Mouse (Mus musculus) embryonic facial prominence, embryonic 11.5 days (tissue): ENCODE measurements around the gene Trim58. TPM values are rescaled to one million over a fixed set of nuclear protein-coding genes. Genes with fewer than 3 reads are reported as not detected.

Experiments used
- ATAC-seq: fragments of 200-750 bp; cut with Nextera tagmentation; replicated peaks from 2 replicates; pipeline ENCODE4 v1.8.0; 2017; ENCODE audit warnings: low read depth; ENCODE audit not compliant: insufficient number of reproducible peaks, low FRiP score, low TSS enrichment
- DNase-seq: peaks from one replicate; pipeline ENCODE4 v3.0.0-alpha.2; 2015; ENCODE audit warnings: low spot score
- H3K27ac ChIP-seq: fragments of 300-500 bp; sonication (generic); replicated peaks from 2 replicates; pipeline ENCODE4 v1.5.1; 2014; ENCODE audit warnings: mild to moderate bottlenecking, low read depth, low read length, control low read depth
- H3K27me3 ChIP-seq: fragments of 300-500 bp; sonication (generic); 2 replicates; pipeline ENCODE4 v1.6.1; 2014; ENCODE audit warnings: mild to moderate bottlenecking, low read length, moderate library complexity, mixed read lengths; ENCODE audit not compliant: control insufficient read depth, insufficient read depth
- H3K36me3 ChIP-seq: fragments of 300-500 bp; sonication (generic); replicated peaks from 2 replicates; pipeline ENCODE4 v1.6.1; 2014; ENCODE audit warnings: low read depth, mild to moderate bottlenecking, low read length, moderate library complexity, mixed read lengths; ENCODE audit not compliant: control insufficient read depth, insufficient read depth
- H3K4me1 ChIP-seq: fragments of 300-500 bp; sonication (generic); 2 replicates; pipeline ENCODE4 v1.6.1; 2014; ENCODE audit warnings: low read length, mixed read lengths; ENCODE audit not compliant: control insufficient read depth, insufficient read depth
- H3K4me2 ChIP-seq: fragments of 300-500 bp; sonication (generic); 2 replicates; pipeline ENCODE4 v1.6.1; 2014; ENCODE audit warnings: low read depth, mild to moderate bottlenecking, control low read depth, low read length, moderate library complexity
- H3K4me3 ChIP-seq: fragments of 300-500 bp; sonication (generic); 2 replicates; pipeline ENCODE4 v1.5.1; 2014; ENCODE audit warnings: low read depth, low read length, control low read depth
- H3K9ac ChIP-seq: fragments of 300-500 bp; sonication (generic); replicated peaks from 2 replicates; pipeline ENCODE4 v1.6.1; 2014; ENCODE audit warnings: mild to moderate bottlenecking, control low read depth, low read length
- H3K9me3 ChIP-seq: fragments of 300-500 bp; sonication (generic); replicated peaks from 2 replicates; pipeline ENCODE4 v1.6.1; 2016; ENCODE audit warnings: mild to moderate bottlenecking, low read length, inconsistent platforms, mixed read lengths; ENCODE audit not compliant: control insufficient read depth
- WGBS: fragments of 180-500 bp; shearing (Covaris S2); extraction: QIAGEN DNeasy Blood & Tissue Kit; methylation state at CpG from one replicate; pipeline ENCODE4 v1.1.7; 2014; 5-methylcytosine and 5-hydroxymethylcytosine counted together
- polyA plus RNA-seq: library from polyadenylated mRNA; unstranded; fragments of >200 nt; fragmentation: Nextera tagmentation; extraction: Ambion mirVana; gene quantifications from 2 replicates; pipeline ENCODE4 v1.2.1, GENCODE M21; 2014

The Trim58 gene
- 0.28 and 0.43 TPM in 2 replicates for polyA plus RNA-seq

DNA sequence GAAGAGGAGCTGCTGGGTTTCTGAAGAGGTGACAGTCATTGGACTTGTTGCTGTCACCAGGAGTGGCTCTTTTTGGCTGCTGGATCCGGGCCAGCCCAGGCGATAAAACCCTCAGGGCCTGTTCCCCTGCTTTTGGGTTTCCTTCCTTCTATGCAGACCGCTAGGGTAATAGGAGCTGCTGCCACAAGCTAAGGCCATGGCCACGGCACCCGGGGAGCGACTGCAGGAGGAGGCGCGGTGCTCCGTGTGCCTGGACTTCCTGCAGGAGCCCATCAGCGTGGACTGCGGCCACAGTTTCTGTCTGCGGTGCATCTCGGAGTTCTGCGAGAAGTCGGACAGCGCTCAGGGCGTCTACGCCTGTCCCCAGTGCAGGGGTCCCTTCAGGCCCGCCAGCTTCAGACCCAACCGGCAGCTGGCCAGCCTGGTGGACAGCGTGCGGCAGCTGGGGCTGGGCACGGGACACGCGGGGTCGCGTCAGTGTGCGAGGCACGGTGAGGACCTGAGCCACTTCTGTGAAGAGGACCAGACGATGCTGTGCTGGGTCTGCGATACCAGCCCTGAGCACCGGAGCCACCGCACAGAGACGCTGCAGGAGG is at the start of gene Trim58:
TSS of gene Trim58 (plus strand) at position 194 of the 596 bp plus-strand sequence.
- H3K4me3 ChIP-seq = peak within 1 kb of the TSS; percentile 31
- 4% methylated on average over 31 of the region's 34 CpGs for WGBS
- ATAC-seq (0 out of 2 replicates have a peak, but pooled peaks have one; percentile 40), DNase-seq (peak; percentile 30)
- H3K9ac ChIP-seq = peak within 1 kb of the TSS; percentile 36
- H3K27ac ChIP-seq = no peak within 1 kb of the TSS
- H3K36me3 ChIP-seq = no peaks in the 10 kb centered on the region
- no peaks in the 10 kb centered on the region for H3K9me3 ChIP-seq
- H3K4me2 ChIP-seq = peak within 1 kb of the TSS; percentile 80
- no peaks in the 10 kb centered on the region; the same call in 1 of the 2 replicates for H3K27me3 ChIP-seq
- H3K4me1 ChIP-seq = no peaks in the 10 kb centered on the region

DNA sequence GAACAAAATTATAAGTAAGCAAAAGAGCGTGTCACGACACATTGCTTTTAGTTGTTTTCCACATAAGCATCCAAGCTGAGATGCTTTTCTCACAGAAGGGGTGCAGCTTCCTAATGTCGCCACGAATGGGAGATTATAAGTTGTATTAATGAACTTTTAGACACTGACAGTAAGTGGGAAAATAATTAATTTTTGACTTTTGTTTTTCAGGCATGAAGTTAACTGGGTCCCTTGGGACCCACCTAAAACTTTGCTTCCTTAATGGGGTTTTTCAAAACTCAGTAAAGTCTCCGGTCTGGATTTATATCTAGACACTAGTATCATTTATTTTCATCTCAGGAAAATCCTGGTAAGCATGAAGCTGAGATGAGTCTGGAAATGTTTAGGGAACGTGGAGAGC is 45.5 kb upstream of the Trim58 start, which contains the start of gene Olfr324:
TSS of gene Olfr324 (plus strand) at position 301 of the 400 bp plus-strand sequence.
- no peak within 1 kb of the TSS for H3K27ac ChIP-seq
- no peak for DNase-seq
- no peak for ATAC-seq
- H3K9ac ChIP-seq = no peak within 1 kb of the TSS
- no peaks in the 10 kb centered on the region for H3K27me3 ChIP-seq
- no peak within 1 kb of the TSS for H3K4me2 ChIP-seq
- no peaks in the 10 kb centered on the region for H3K4me1 ChIP-seq
- WGBS = 83% methylated on average over 6 of the region's 6 CpGs
- H3K36me3 ChIP-seq = no peaks in the 10 kb centered on the region
- no peak within 1 kb of the TSS for H3K4me3 ChIP-seq
- no peaks in the 10 kb centered on the region for H3K9me3 ChIP-seq

DNA sequence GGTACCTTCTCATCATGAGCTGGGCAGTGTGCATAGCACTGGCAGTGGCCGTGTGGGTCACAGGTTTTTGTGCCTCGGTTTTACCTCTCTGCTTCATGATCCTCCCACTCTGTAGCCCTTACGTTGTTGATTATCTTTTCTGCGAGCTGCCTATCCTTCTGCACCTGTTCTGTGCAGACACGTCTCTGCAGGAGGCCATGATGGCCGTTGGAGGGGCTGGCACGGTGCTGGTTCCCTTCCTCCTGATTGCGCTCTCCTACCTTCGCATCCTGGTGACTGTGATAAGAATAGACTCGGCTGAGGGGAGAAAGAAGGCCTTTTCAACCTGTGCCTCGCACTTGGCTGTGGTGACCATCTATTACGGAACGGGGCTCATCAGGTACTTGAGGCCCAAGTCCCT is 42.4 kb upstream of the Trim58 start:
- no peaks in the 10 kb centered on the region for H3K36me3 ChIP-seq
- 87% methylated on average over 13 of the region's 13 CpGs for WGBS
- ATAC-seq (no peak), DNase-seq (no peak)
- no peaks in the 10 kb centered on the region for H3K27me3 ChIP-seq
- H3K27ac ChIP-seq = no peak overlapping the region
- no peak overlapping the region for H3K9ac ChIP-seq
- H3K4me3 ChIP-seq = no peak overlapping the region
- H3K4me2 ChIP-seq = no peak overlapping the region
- no peaks in the 10 kb centered on the region for H3K9me3 ChIP-seq
- no peaks in the 10 kb centered on the region for H3K4me1 ChIP-seq

DNA sequence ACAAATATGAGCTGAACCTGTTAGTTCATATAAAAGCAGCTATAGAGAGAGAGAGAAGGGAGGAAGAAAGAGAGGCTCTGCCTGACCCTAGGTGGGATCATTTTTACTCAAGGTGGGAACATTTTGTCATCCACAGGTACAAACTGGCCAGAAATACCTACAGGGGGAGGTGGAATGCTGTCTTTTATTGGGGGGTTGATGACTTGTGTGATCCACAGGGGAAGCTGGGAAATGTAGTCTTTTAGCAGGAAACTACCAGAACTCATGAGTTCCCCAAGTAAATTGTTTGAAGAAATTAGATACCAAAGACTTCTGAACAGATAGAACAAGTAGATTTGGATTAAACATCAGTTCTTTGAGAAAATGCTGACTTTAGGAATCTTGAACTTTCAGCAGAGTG is 38.2 kb upstream of the Trim58 start:
- no peaks in the 10 kb centered on the region for H3K9me3 ChIP-seq
- ATAC-seq (no peak), DNase-seq (no peak)
- no peak overlapping the region for H3K4me2 ChIP-seq
- no peak overlapping the region for H3K4me3 ChIP-seq
- no peaks in the 10 kb centered on the region for H3K36me3 ChIP-seq
- no peaks in the 10 kb centered on the region for H3K27me3 ChIP-seq
- no peaks in the 10 kb centered on the region for H3K4me1 ChIP-seq
- H3K27ac ChIP-seq = no peak overlapping the region
- H3K9ac ChIP-seq = no peak overlapping the region

DNA sequence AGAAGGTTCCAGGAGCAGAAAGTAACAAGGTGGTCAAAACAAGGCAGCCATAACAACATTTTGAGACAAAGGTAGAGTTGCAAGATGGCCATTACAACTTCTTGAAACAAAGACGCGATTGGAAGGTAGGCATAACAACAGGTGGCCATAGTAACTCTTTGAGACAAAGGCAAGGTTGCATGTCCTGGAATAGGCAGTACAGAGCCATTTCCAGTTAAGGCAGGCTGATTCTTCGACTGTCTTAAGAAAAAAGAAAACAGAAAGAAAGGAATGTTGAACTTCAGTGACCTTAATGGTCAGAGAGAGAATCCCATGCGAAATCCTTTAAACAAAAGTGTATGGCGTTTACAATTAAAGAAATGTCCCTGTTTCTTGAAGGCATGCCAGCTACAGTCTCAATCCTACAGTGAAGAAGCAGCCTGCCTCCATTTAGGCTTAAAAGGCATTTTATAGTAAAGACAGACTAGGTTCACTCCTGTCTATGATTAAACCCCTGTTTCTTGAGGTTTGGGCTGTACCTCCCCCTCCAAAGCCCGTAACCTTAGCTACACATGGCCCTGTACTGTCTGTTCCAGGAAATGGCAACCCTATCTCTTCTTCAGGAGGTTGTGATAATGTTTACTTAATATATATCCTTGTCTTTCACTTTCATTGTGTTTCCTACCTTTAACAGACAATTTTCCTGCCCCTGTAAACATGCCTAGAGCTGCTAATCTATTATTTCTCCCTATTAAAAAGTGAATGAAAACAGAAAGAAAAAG is 37.3 kb upstream of the Trim58 start:
- ATAC-seq (no peak), DNase-seq (no peak)
- no peak overlapping the region for H3K27ac ChIP-seq
- H3K9me3 ChIP-seq = no peaks in the 10 kb centered on the region
- H3K9ac ChIP-seq = no peak overlapping the region
- no peak overlapping the region for H3K4me2 ChIP-seq
- H3K4me3 ChIP-seq = no peak overlapping the region
- H3K4me1 ChIP-seq = no peaks in the 10 kb centered on the region
- H3K36me3 ChIP-seq = no peaks in the 10 kb centered on the region
- H3K27me3 ChIP-seq = no peaks in the 10 kb centered on the region
- 74% methylated on average over 6 of the region's 6 CpGs for WGBS

DNA sequence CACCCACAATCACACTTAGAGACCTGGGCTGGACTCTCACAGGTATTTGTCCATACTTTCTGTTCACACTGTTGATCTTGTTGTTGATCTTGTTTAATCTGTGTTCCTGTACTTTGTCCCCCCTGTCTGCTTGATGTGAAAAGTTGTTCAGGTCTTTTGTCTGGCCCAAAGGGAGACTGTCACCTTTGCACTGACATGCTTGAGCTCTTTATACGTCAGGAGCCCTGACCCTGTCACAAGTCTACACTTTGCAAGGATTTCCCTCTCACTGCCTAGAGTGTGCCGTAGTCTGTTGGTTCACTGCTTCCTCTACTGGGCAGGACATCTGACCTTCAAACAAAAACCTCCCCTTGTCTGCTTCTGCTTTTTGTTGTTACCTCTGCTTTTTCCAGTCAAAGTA is 35.6 kb upstream of the Trim58 start:
- H3K27ac ChIP-seq = no peak overlapping the region
- WGBS = 69% methylated on average over 2 of the region's 2 CpGs
- no peaks in the 10 kb centered on the region for H3K36me3 ChIP-seq
- H3K4me1 ChIP-seq = no peaks in the 10 kb centered on the region
- H3K4me3 ChIP-seq = no peak overlapping the region
- no peak overlapping the region; the same call in 1 of the 2 replicates for H3K4me2 ChIP-seq
- ATAC-seq (no peak), DNase-seq (no peak)
- no peak overlapping the region for H3K9ac ChIP-seq
- no peaks in the 10 kb centered on the region for H3K9me3 ChIP-seq
- H3K27me3 ChIP-seq = no peaks in the 10 kb centered on the region

DNA sequence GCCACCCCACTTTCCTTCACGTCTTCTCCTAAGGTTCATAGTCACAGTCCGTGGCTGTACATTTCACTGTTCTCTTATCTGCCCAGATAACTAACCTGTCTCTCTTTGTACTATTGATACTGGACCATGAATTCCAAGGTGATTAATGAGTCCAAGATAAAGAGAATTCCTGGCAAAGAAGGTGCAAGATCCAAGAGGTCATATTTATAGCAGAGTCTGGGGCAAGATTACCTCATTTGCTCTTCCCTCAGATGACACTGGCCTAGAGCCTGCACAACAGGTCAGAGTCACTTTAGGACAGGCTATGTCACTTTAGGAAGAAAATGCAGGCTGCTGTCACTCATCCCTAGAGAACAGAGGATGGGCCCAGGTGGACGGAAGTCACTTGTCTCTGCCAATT is 35.0 kb upstream of the Trim58 start:
- Histone ChIP-seq H3K27me3 (no peaks in the 10 kb centered on the region), H3K4me3 (no peak overlapping the region), H3K9ac (no peak overlapping the region), H3K27ac (no peak overlapping the region), H3K4me1 (no peaks in the 10 kb centered on the region), H3K36me3 (no peaks in the 10 kb centered on the region), H3K4me2 (no peak overlapping the region; the same call in 1 of the 2 replicates), H3K9me3 (no peaks in the 10 kb centered on the region)
- ATAC-seq (no peak), DNase-seq (no peak)
- WGBS = 87% methylated on average over 3 of the region's 3 CpGs

DNA sequence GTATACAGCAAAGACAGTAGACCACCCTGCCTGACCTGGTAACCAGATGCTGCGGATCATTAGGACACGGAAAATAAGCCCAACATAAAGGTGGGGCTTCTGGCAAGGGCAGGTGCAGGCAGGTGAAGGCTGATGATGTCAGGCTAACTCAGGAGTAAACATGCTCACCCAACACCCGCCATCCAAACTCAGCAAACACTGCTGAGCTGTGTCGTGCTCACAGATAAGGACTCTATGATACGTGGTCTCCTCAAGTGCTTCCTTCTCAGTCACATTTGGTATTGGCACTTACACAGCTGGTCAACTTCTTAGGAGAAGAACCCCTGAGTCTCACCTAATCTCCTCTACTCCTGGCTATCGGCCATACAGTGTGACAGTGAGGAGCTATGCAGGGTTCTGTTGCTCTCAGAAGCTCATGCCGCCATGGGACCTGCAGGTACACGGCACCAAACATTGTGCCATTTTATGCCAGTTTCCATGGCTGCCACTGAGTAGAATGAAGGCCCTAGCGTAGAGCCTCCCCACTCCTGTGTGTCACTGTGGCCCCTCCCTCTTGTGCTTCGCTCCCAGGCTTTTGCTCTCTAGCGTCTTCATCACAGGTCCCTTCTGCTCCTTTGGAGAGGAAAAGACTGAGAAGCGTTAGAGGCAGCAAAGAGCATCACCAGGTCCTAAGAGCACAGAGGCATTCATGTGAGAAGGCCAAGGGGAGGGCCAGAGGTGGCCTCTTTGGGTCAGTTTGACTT is 33.9 kb upstream of the Trim58 start:
- H3K4me1 ChIP-seq = no peaks in the 10 kb centered on the region
- H3K4me3 ChIP-seq = no peak overlapping the region
- ATAC-seq (no peak), DNase-seq (no peak)
- no peaks in the 10 kb centered on the region for H3K9me3 ChIP-seq
- WGBS = 84% methylated on average over 12 of the region's 12 CpGs
- H3K36me3 ChIP-seq = no peaks in the 10 kb centered on the region
- no peaks in the 10 kb centered on the region for H3K27me3 ChIP-seq
- no peak overlapping the region for H3K4me2 ChIP-seq
- no peak overlapping the region for H3K9ac ChIP-seq
- no peak overlapping the region for H3K27ac ChIP-seq
